Mouse (Mus musculus) heart, postnatal 14 days (tissue): Measurements from ENCODE around the gene Fosl1. TPM values are rescaled to one million over a fixed set of nuclear protein-coding genes. Genes with fewer than 3 reads are reported as not detected.

Experiments used
- DNase-seq, 2 experiments: peaks; one replicate each; pipeline ENCODE4 v3.0.0; 2021 to 2022
- intact Hi-C: fragments of 180-260 bp; cut with DNase I; formaldehyde crosslinking; loops from one replicate; pipeline ENCODE4 v1.15.1; 2025
- total RNA-seq, 2 experiments: library from RNA; stranded (reverse); gene quantifications; 2 replicates each; pipeline ENCODE4 v1.2.3; 2021

Gene Fosl1
- total RNA-seq, 2 experiments from 2014 or later, result not detected

GRCm38 (mm10) chr19:5424092-5424781 lies 23.1 kb upstream of the Fosl1 start:
- peak; percentile 73 to 80 for DNase-seq
- intact Hi-C loops, result loop anchor here (2.0 kb wide), 1 partner anchor 35 kb away; the partner anchor contains the start of gene Sart1

- intact Hi-C loops, result loop anchor here (2.0 kb wide), 1 partner anchor 36 kb away; the partner anchor contains the start of gene Sart1
- peak; percentile 95 to 96 for DNase-seq
Measured at GRCm38 (mm10) chr19:5424782-5425741, 22.3 kb upstream of the Fosl1 start, which contains the start of the genes Drap1 and AI837181. Drap1 (minus strand) TSS chr19:5424979. AI837181 (plus strand) TSS chr19:5425144.

GRCm38 (mm10) chr19:5425906-5426565 lies 21.3 kb upstream of the Fosl1 start:
- intact Hi-C loops, result loop anchor here (2.0 kb wide), 1 partner anchor 37 kb away; the partner anchor contains the start of gene Sart1

GRCm38 (mm10) chr19:5426640-5427290 lies 20.6 kb upstream of the Fosl1 start:
- intact Hi-C loops, result no loop called here
- no peak for DNase-seq

More at GRCm38 (mm10) chr19:5425906-5426565, 21.3 kb upstream of the Fosl1 start:
- no peak for DNase-seq

GRCm38 (mm10) chr19:5428083-5428482 lies 19.3 kb upstream of the Fosl1 start:
- DNase-seq, result peak in 1 of 2 experiments; percentile 57
- intact Hi-C loops, result loop anchor here (2.0 kb wide), 1 partner anchor 61 kb away; the partner anchor contains the start of genes Banf1 and Eif1ad

GRCm38 (mm10) chr19:5429219-5429618 lies 18.1 kb upstream of the Fosl1 start:
- intact Hi-C loops, result loop anchor here (2.0 kb wide), 1 partner anchor 62 kb away; the partner anchor contains the start of genes Banf1 and Eif1ad
- no peak for DNase-seq

- peak; percentile 58 to 69 for DNase-seq
- intact Hi-C loops, result loop anchor here (2.0 kb wide), 1 partner anchor 63 kb away; the partner anchor contains the start of genes Banf1 and Eif1ad
Measured at GRCm38 (mm10) chr19:5429806-5430205, 17.5 kb upstream of the Fosl1 start.

GRCm38 (mm10) chr19:5430408-5430807 lies 16.9 kb upstream of the Fosl1 start:
- intact Hi-C loops, result no loop called here
- no peak for DNase-seq

- intact Hi-C loops, result no loop called here
- no peak for DNase-seq
Measured at GRCm38 (mm10) chr19:5431911-5432464, 15.4 kb upstream of the Fosl1 start.

GRCm38 (mm10) chr19:5432992-5433852 lies 14.1 kb upstream of the Fosl1 start:
- DNase-seq, result peak; percentile 52 to 71

GRCm38 (mm10) chr19:5433951-5434350 lies 13.4 kb upstream of the Fosl1 start:
- intact Hi-C loops, result loop anchor here (2.0 kb wide), 1 partner anchor 53 kb away; no protein-coding TSS in a partner anchor
- DNase-seq, result no peak

More at GRCm38 (mm10) chr19:5432992-5433852, 14.1 kb upstream of the Fosl1 start:
- intact Hi-C loops, result no loop called here

GRCm38 (mm10) chr19:5444371-5444908 lies 2.9 kb upstream of the Fosl1 start:
- DNase-seq, result no peak
- intact Hi-C loops, result no loop called here

- DNase-seq, result no peak
Measured at GRCm38 (mm10) chr19:5444954-5445353, 2.4 kb upstream of the Fosl1 start.

GRCm38 (mm10) chr19:5445747-5446146 lies 1.6 kb upstream of the Fosl1 start:
- intact Hi-C loops, result no loop called here
- no peak for DNase-seq

More at GRCm38 (mm10) chr19:5444954-5445353, 2.4 kb upstream of the Fosl1 start:
- intact Hi-C loops, result no loop called here

- intact Hi-C loops, result no loop called here
- peak in 1 of 2 experiments; percentile 31 for DNase-seq
Measured at GRCm38 (mm10) chr19:5448354-5449150, 1.2 kb downstream of the Fosl1 start.

GRCm38 (mm10) chr19:5449673-5450072 lies 2.3 kb downstream of the Fosl1 start:
- DNase-seq, result no peak
- intact Hi-C loops, result no loop called here

- DNase-seq, result no peak
- intact Hi-C loops, result no loop called here
Measured at GRCm38 (mm10) chr19:5451766-5452165, 4.4 kb downstream of the Fosl1 start.
